Mouse (Mus musculus): Measurements from ENCODE around the gene Gabarap.
"Not testable (repeated sequence)": the region's sequence is repeated elsewhere in the genome, so short reads cannot be mapped to it uniquely, and the experiment has no call there.

Gene Gabarap

GRCm38 (mm10) chr11:69999666-70000065, 8.7 kb downstream of the Gabarap start:
- no peak for DNase-seq (ENCODE audit: low read depth)

- DNase-seq (ENCODE audit: low read depth): peak; percentile 91
These were observed 9.5 kb downstream of the Gabarap start, which contains the start of gene Dvl2 for GRCm38 (mm10) chr11:70000396-70000898. TSS of gene Dvl2 (plus strand) at chr11:70000595.

- DNase-seq (ENCODE audit: low read depth): no peak
These were observed 10.2 kb downstream of the Gabarap start for GRCm38 (mm10) chr11:70001159-70001558.

- DNase-seq (ENCODE audit: low read depth): peak; percentile 72
These were observed 10.9 kb downstream of the Gabarap start for GRCm38 (mm10) chr11:70001865-70002264.

- no peak for DNase-seq (ENCODE audit: low read depth)
These were observed 11.5 kb downstream of the Gabarap start for GRCm38 (mm10) chr11:70002471-70002870.

- no peak for DNase-seq (ENCODE audit: low read depth)
These were observed 14.6 kb downstream of the Gabarap start for GRCm38 (mm10) chr11:70005521-70005920.

- DNase-seq (ENCODE audit: low read depth): no peak
These were observed 19.1 kb downstream of the Gabarap start for GRCm38 (mm10) chr11:70010033-70010432.

- DNase-seq (ENCODE audit: low read depth): no peak
These were observed 19.6 kb downstream of the Gabarap start for GRCm38 (mm10) chr11:70010548-70010947.

GRCm38 (mm10) chr11:70010961-70011360, 20.0 kb downstream of the Gabarap start:
- no peak for DNase-seq (ENCODE audit: low read depth)

- no peak for DNase-seq (ENCODE audit: low read depth)
These were observed 22.0 kb downstream of the Gabarap start for GRCm38 (mm10) chr11:70012931-70013330.

GRCm38 (mm10) chr11:70013408-70013807, 22.5 kb downstream of the Gabarap start:
- DNase-seq (ENCODE audit: low read depth): no peak

- no peak for DNase-seq (ENCODE audit: low read depth)
These were observed 23.1 kb downstream of the Gabarap start for GRCm38 (mm10) chr11:70014051-70014450.

GRCm38 (mm10) chr11:70014880-70015558, 24.1 kb downstream of the Gabarap start, which contains the start of gene Acadvl:
TSS of gene Acadvl (minus strand) at chr11:70015411.
- peak; percentile 86 for DNase-seq (ENCODE audit: low read depth)

- no peak for DNase-seq (ENCODE audit: low read depth)
These were observed 24.7 kb downstream of the Gabarap start for GRCm38 (mm10) chr11:70015677-70016076.

GRCm38 (mm10) chr11:70016177-70016576, 25.2 kb downstream of the Gabarap start:
- not testable (repeated sequence) for DNase-seq (ENCODE audit: low read depth)

- no peak for DNase-seq (ENCODE audit: low read depth)
These were observed 25.7 kb downstream of the Gabarap start, which contains the start of gene Dlg4 for GRCm38 (mm10) chr11:70016669-70017068. TSS of gene Dlg4 (plus strand) at chr11:70016942.

- no peak for DNase-seq (ENCODE audit: low read depth)
These were observed 26.3 kb downstream of the Gabarap start for GRCm38 (mm10) chr11:70017199-70017767.

- DNase-seq (ENCODE audit: low read depth): no peak
These were observed 27.4 kb downstream of the Gabarap start for GRCm38 (mm10) chr11:70018131-70018990.

- no peak for DNase-seq (ENCODE audit: low read depth)
These were observed 28.6 kb downstream of the Gabarap start for GRCm38 (mm10) chr11:70019495-70020021.

- DNase-seq (ENCODE audit: low read depth): no peak
These were observed 29.2 kb downstream of the Gabarap start for GRCm38 (mm10) chr11:70020022-70020631.

- DNase-seq (ENCODE audit: low read depth): peak; percentile 63
These were observed 29.9 kb downstream of the Gabarap start for GRCm38 (mm10) chr11:70020731-70021263.

Measured in c-Kit-positive CD71-positive TER-119-negative erythroid progenitor cells, embryonic 14.5 days (primary cell).